Mouse (Mus musculus) MEL (cell line): ENCODE measurements around the gene Sugp1.

Experiments
- CTCF ChIP-seq, 3 experiments: IDR thresholded peaks in 2 of 3; conservative IDR thresholded peaks in 1 of 3; 2 replicates each; pipeline ENCODE4 v1.5.1; 2011 to 2012; ENCODE audit warnings: low read length in 3 of 3, low read depth in 2 of 3, mild to moderate bottlenecking in 2 of 3, improper control_type of control experiment in 1 of 3, inconsistent platforms in 1 of 3, mixed read lengths in 1 of 3, moderate library complexity in 1 of 3; ENCODE audit not compliant: control insufficient read depth in 1 of 3, insufficient read depth in 1 of 3, poor library complexity in 1 of 3, severe bottlenecking in 1 of 3
- MAFK ChIP-seq: IDR thresholded peaks from 2 replicates; pipeline ENCODE4 v1.6.1; 2011; ENCODE audit warnings: low read depth, mild to moderate bottlenecking, low read length, improper control_type of control experiment, borderline replicate concordance
- POLR2A ChIP-seq, 2 experiments: IDR thresholded peaks; 2 replicates each; pipeline ENCODE4 v1.6.1; 2011 to 2012; ENCODE audit warnings: low read length in 2 of 2, mild to moderate bottlenecking in 2 of 2, control low read depth in 1 of 2, improper control_type of control experiment in 1 of 2, low read depth in 1 of 2, moderate library complexity in 1 of 2; ENCODE audit not compliant: control insufficient read depth in 1 of 2, insufficient read depth in 1 of 2, poor library complexity in 1 of 2
- POLR2AphosphoS2 ChIP-seq: IDR thresholded peaks from 2 replicates; pipeline ENCODE4 v1.6.1; 2011; ENCODE audit warnings: low read length, improper control_type of control experiment

- no peak for TF ChIP-seq POLR2A (IDR thresholded peaks at IDR 0.05; ENCODE audit: control insufficient read depth in 1 of 2, insufficient read depth in 1 of 2, low read depth in 1 of 2, low read length in 2 of 2, poor library complexity in 1 of 2)
- no peak for TF ChIP-seq MAFK
- TF ChIP-seq CTCF (IDR thresholded peaks at IDR 0.05 in 2 of 3, conservative IDR thresholded peaks at IDR 0.05 in 1 of 3; ENCODE audit: control insufficient read depth in 1 of 3, insufficient read depth in 1 of 3, low read depth in 2 of 3, low read length in 3 of 3, poor library complexity in 1 of 3, severe bottlenecking in 1 of 3) = no peak
- TF ChIP-seq POLR2AphosphoS2 = no peak
Measured at GRCm38 (mm10) chr8:70099276-70099675, 56.7 kb downstream of the Sugp1 start.
